In genomic region chr17:31736716-31737115, GRCm38 (mm10) we compare ENCODE assay signal across 20 mouse cellular contexts. TPM values are rescaled to one million over a fixed set of nuclear protein-coding genes. Genes with fewer than 3 reads are reported as not detected.
DNase-seq lines count a peak whose midpoint lies in the region; ATAC-seq and TF ChIP-seq lines count a peak whose summit lies in the region.
"Had no signal": no experiment of that assay in that cellular context is flagged by ENCODE, and none has a peak within 500 bp of the region (broad histone marks: within the 10 kb centered on the region; RNA-seq: fewer than 3 reads in every experiment).

No protein-coding gene starts in this region.

- no peak overlapping the region for H3K27ac ChIP-seq in midbrain, embryonic 11.5 days (ENCODE audit: low read depth, low read length)
- no peak overlapping the region for H3K27ac ChIP-seq in midbrain, postnatal 0 days (ENCODE audit: low read depth, low read length)
- H3K27ac ChIP-seq in stomach, embryonic 15.5 days = no peak overlapping the region
- no peak overlapping the region for H3K27ac ChIP-seq in hindbrain, embryonic 16.5 days (ENCODE audit: low read depth, low read length)
- H3K27ac ChIP-seq: embryonic facial prominence, embryonic 13.5 days; macrophage had no signal

- no peaks in the 10 kb centered on the region for H3K9me3 ChIP-seq in midbrain, embryonic 11.5 days (ENCODE audit: control insufficient read depth, low read length)
- no peaks in the 10 kb centered on the region for H3K9me3 ChIP-seq in midbrain, postnatal 0 days (ENCODE audit: low read length)
- no peaks in the 10 kb centered on the region for H3K9me3 ChIP-seq in stomach, embryonic 15.5 days
- no peaks in the 10 kb centered on the region for H3K9me3 ChIP-seq in hindbrain, embryonic 16.5 days (ENCODE audit: control insufficient read depth, low read length)
- H3K9me3 ChIP-seq: embryonic facial prominence, embryonic 13.5 days had no signal

- H3K4me2 ChIP-seq in midbrain, embryonic 11.5 days = no peak overlapping the region
- no peak overlapping the region for H3K4me2 ChIP-seq in midbrain, postnatal 0 days (ENCODE audit: low read depth, low read length, poor library complexity, severe bottlenecking)
- H3K4me2 ChIP-seq in stomach, embryonic 15.5 days = no peak overlapping the region
- H3K4me2 ChIP-seq in hindbrain, embryonic 16.5 days (ENCODE audit: low read length) = no peak overlapping the region
- H3K4me2 ChIP-seq: embryonic facial prominence, embryonic 13.5 days had no signal

- DNase-seq in adrenal gland, adult 8-10 months = peak; percentile 53
- DNase-seq in adrenal gland, adult 18-20 months (ENCODE audit: low spot score in 2 of 2) = no peak
- peak; percentile 10 for DNase-seq in midbrain, embryonic 11.5 days (ENCODE audit: low spot score, missing footprints)
- no peak for DNase-seq in midbrain, postnatal 0 days (ENCODE audit: low spot score)
- peak; percentile 19 to 57 for DNase-seq in thymus, postnatal 36 days
- DNase-seq in layer of hippocampus, adult 9-11 months = no peak
- DNase-seq: cerebellum, adult 8-10 months; heart, adult 11 months; kidney, adult 2 months; kidney, postnatal 25 days; liver; midbrain, embryonic 14.5 days had no signal

- WGBS in midbrain, embryonic 11.5 days = 81% methylated on average over 6 of the region's 6 CpGs
- 79% methylated on average over 6 of the region's 6 CpGs for WGBS in midbrain, postnatal 0 days
- WGBS in stomach, embryonic 15.5 days = 58% methylated on average over 6 of the region's 6 CpGs
- 79% methylated on average over 6 of the region's 6 CpGs for WGBS in hindbrain, embryonic 16.5 days

- no peak for ATAC-seq in midbrain, embryonic 11.5 days (ENCODE audit: low FRiP score)
- no peak for ATAC-seq in midbrain, postnatal 0 days (ENCODE audit: low FRiP score)
- ATAC-seq in stomach, embryonic 15.5 days (ENCODE audit: insufficient read depth, low FRiP score, low read depth) = peak; percentile 19; the same call in 1 of the 2 replicates
- ATAC-seq in hindbrain, embryonic 16.5 days = no peak

- H3K9ac ChIP-seq in midbrain, embryonic 11.5 days (ENCODE audit: low read length) = no peak overlapping the region
- H3K9ac ChIP-seq in midbrain, postnatal 0 days (replicated peaks; ENCODE audit: low read length, poor library complexity, severe bottlenecking) = no peak overlapping the region
- no peak overlapping the region for H3K9ac ChIP-seq in stomach, embryonic 15.5 days
- no peak overlapping the region for H3K9ac ChIP-seq in hindbrain, embryonic 16.5 days (ENCODE audit: low read depth, low read length)
- H3K9ac ChIP-seq: embryonic facial prominence, embryonic 13.5 days had no signal

- no peaks in the 10 kb centered on the region for H3K4me1 ChIP-seq in midbrain, embryonic 11.5 days (ENCODE audit: control insufficient read depth, insufficient read depth, low read length)
- H3K4me1 ChIP-seq in midbrain, postnatal 0 days (ENCODE audit: insufficient read depth, low read length) = no peaks in the 10 kb centered on the region
- peaks cover 10% of the 10 kb centered on the region; the same call in 1 of the 2 replicates for H3K4me1 ChIP-seq in stomach, embryonic 15.5 days
- H3K4me1 ChIP-seq in hindbrain, embryonic 16.5 days (ENCODE audit: control insufficient read depth, insufficient read depth, low read depth, low read length) = no peaks in the 10 kb centered on the region

- no peaks in the 10 kb centered on the region for H3K27me3 ChIP-seq in midbrain, embryonic 11.5 days (ENCODE audit: control insufficient read depth, insufficient read depth, low read length)
- no peaks in the 10 kb centered on the region; the same call in 1 of the 2 replicates for H3K27me3 ChIP-seq in midbrain, postnatal 0 days (ENCODE audit: insufficient read depth, low read length)
- no peaks in the 10 kb centered on the region for H3K27me3 ChIP-seq in stomach, embryonic 15.5 days (replicated peaks)
- H3K27me3 ChIP-seq in hindbrain, embryonic 16.5 days (replicated peaks; ENCODE audit: control insufficient read depth, insufficient read depth, low read length) = no peaks in the 10 kb centered on the region
- H3K27me3 ChIP-seq: CH12.LX; embryonic facial prominence, embryonic 13.5 days had no signal

- no peaks in the 10 kb centered on the region for H3K36me3 ChIP-seq in midbrain, embryonic 11.5 days (ENCODE audit: control insufficient read depth, insufficient read depth, low read length)
- H3K36me3 ChIP-seq in midbrain, postnatal 0 days (ENCODE audit: insufficient read depth, low read length) = no peaks in the 10 kb centered on the region
- H3K36me3 ChIP-seq in stomach, embryonic 15.5 days = no peaks in the 10 kb centered on the region
- no peaks in the 10 kb centered on the region for H3K36me3 ChIP-seq in hindbrain, embryonic 16.5 days (ENCODE audit: control insufficient read depth, insufficient read depth, low read length)
- H3K36me3 ChIP-seq: embryonic facial prominence, embryonic 13.5 days had no signal

- H3K4me3 ChIP-seq in midbrain, embryonic 11.5 days (ENCODE audit: low read depth, low read length) = no peak overlapping the region
- H3K4me3 ChIP-seq in midbrain, postnatal 0 days (ENCODE audit: low read depth, low read length) = no peak overlapping the region
- no peak overlapping the region for H3K4me3 ChIP-seq in stomach, embryonic 15.5 days (replicated peaks)
- no peak overlapping the region for H3K4me3 ChIP-seq in hindbrain, embryonic 16.5 days (ENCODE audit: low read length)
- H3K4me3 ChIP-seq: embryonic facial prominence, embryonic 13.5 days had no signal

- TF ChIP-seq CTCF in midbrain, postnatal 0 days (IDR thresholded peaks at IDR 0.05) = no peak

RNA-seq across cellular contexts. Expression of gene Cryaa, which starts 59.1 kb away (rescaled TPM):
- not detected for total RNA-seq in adrenal gland, adult 8-10 months (2022)
- total RNA-seq in adrenal gland, adult 18-20 months (2021) = not detected
- polyA plus RNA-seq in midbrain, embryonic 11.5 days (2014; fragmentation: Nextera tagmentation; extraction: Ambion mirVana) = not detected in 2 replicates
- 1.6 and 1.9 TPM in 2 replicates for total RNA-seq in midbrain, postnatal 0 days (2014; rRNA removed)
- polyA plus RNA-seq in midbrain, postnatal 0 days (2015; fragmentation: Nextera tagmentation; extraction: Ambion mirVana) = 0.37 and 0.39 TPM in 2 replicates
- polyA plus RNA-seq in stomach, embryonic 15.5 days (2015; fragmentation: Nextera tagmentation; extraction: Ambion mirVana) = 0.21 TPM in 1 of 2 replicates, not detected in the other
- 0.46 and 0.80 TPM in 2 replicates for polyA plus RNA-seq in hindbrain, embryonic 16.5 days (2015; fragmentation: Nextera tagmentation; extraction: Ambion mirVana)
- total RNA-seq: adrenal gland, postnatal 4 days; hematopoietic stem cell, adult 5-6 weeks had no signal
- polyA plus RNA-seq: embryonic facial prominence, embryonic 13.5 days; heart, embryonic 14.5 days; macrophage; midbrain, embryonic 14.5 days had no signal

Comparison
In these comparisons a context has a peak if more than half of its experiments do, and no peak if none do; other contexts are left out.
1. DNase-seq: peak in adrenal gland, adult 8-10 months (single experiment), midbrain, embryonic 11.5 days (single experiment) and thymus, postnatal 36 days (2 of 2); none in adrenal gland, adult 18-20 months (0 of 2), midbrain, postnatal 0 days (single experiment) and layer of hippocampus, adult 9-11 months (single experiment).